Mouse (Mus musculus) megakaryocyte, embryonic 14.5 days (primary cell): ENCODE results near the gene Cnppd1.

Source experiments
- FLI1 ChIP-seq: IDR thresholded peaks from 2 replicates; pipeline ENCODE4 v1.6.1; 2012; ENCODE audit warnings: low read length, inconsistent platforms, mixed read lengths
- GATA1 ChIP-seq: IDR thresholded peaks from 3 replicates; pipeline ENCODE4 v1.6.1; 2012; ENCODE audit warnings: mixed read lengths, low read length, inconsistent platforms, borderline replicate concordance

DNA sequence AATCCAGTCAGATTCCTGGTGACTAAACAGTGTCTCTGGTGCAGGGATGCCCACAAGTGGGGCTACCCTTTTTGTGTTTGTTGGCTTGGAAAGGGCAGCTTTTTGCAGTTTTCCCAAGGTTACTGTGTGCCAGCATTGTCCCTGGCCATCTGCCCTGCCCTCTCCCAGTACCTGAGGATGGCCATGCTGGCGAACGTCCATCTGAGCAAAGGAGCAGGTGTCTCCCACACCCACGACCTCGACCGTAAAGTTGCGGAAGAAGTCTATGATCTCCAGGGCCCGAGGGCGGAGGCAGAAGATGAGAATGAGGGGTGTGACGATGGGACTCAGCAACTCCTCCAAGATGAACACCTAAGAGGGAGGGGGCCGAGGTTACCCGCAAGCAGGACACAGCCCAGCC, 43.0 kb upstream of the Cnppd1 start:
- TF ChIP-seq GATA1: no peak
- TF ChIP-seq FLI1: no peak
